Mouse (Mus musculus): ENCODE data around the gene Cxadr.

DNA sequence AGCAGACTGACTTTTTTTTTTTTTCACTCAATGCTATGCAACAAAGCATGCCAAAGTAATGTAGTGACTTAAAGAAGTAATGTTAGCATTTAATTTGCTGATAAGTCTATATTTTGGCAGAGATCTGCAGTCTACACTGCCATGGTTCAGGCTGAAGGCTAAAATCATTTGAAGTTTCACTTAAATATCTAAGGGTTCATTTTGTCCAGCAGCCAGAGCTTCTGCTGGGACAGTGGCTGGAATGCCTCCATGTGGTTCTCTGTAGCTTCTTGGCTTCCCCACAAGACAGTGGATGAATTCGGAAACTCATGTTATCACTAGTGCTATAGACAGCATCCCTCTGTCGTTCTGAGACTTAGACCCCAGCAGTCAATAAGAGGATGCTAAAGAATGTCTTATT lies 105.4 kb downstream of the Cxadr start:
- TF ChIP-seq CTCF (IDR thresholded peaks at IDR 0.05; ENCODE audit: low read depth) (no peak), EP300 (IDR thresholded peaks at IDR 0.05; ENCODE audit: low read depth) (no peak)
